Mouse (Mus musculus) layer of hippocampus, adult 8-10 months (tissue): Measurements from ENCODE around the gene Zfp689. TPM values are rescaled to one million over a fixed set of nuclear protein-coding genes. Genes with fewer than 3 reads are reported as not detected.
"Not testable (repeated sequence)": the region's sequence is repeated elsewhere in the genome, so short reads cannot be mapped to it uniquely, and the experiment has no call there.

ENCODE experiments used
- DNase-seq, 2 experiments: peaks; one replicate each; pipeline ENCODE4 v3.0.0; 2022; ENCODE audit warnings: low spot score in 2 of 2
- microRNA-seq, 2 experiments: library from miRNA; unstranded; fragments of <30 nt; microRNA quantifications; one replicate each; pipeline ENCODE4 v1.2.0; 2022
- total RNA-seq, 4 experiments: library from RNA; stranded (reverse); gene quantifications; 2 replicates each; pipeline ENCODE4 v1.2.4; 2022

Zfp689 gene
- total RNA-seq, 4 experiments from 2014 or later = 4.5 to 7.3 (median 5.5) TPM

- not testable (repeated sequence) for DNase-seq
These were observed 44.9 kb downstream of the Zfp689 start for GRCm38 (mm10) chr7:127404101-127404500.

GRCm38 (mm10) chr7:127402980-127403379, 46.0 kb downstream of the Zfp689 start:
- DNase-seq = no peak

GRCm38 (mm10) chr7:127400355-127400754, 48.6 kb downstream of the Zfp689 start:
- no peak for DNase-seq

- no peak for DNase-seq
These were observed 55.0 kb downstream of the Zfp689 start for GRCm38 (mm10) chr7:127393944-127394333.

GRCm38 (mm10) chr7:127393157-127393943, 55.6 kb downstream of the Zfp689 start, which contains the start of gene E430018J23Rik:
Gene E430018J23Rik, minus strand, starts transcription at chr7:127393629.
- peak; percentile 97 to 98 for DNase-seq

- DNase-seq = no peak
These were observed 56.6 kb downstream of the Zfp689 start for GRCm38 (mm10) chr7:127392251-127392824.

Small RNA genes within 50 kb of the gene (microRNA-seq; reads per million reads assigned to microRNA genes)
- gene Gm47278 (0 reads per million in 2 experiments), gene Mir7060 (0 reads per million in 2 experiments)

Other genes with a start within 250 kb of the Zfp689 start
- 100 to 1,000 TPM in 2 of 4 experiments, 10 to 100 TPM in 2; 97.9 to 106 (median 101) TPM for gene Tbc1d10b, start 240.7 kb downstream of the Zfp689 start, total RNA-seq
- 1 to 10 TPM; 2.8 to 5.1 (median 3.6) TPM for gene Mylpf, start 240.3 kb downstream of the Zfp689 start, total RNA-seq
- gene Zfp553, start 216.1 kb downstream of the Zfp689 start, total RNA-seq = 10 to 100 TPM; 20.6 to 21.4 (median 20.9) TPM
- gene Sept1, start 216.0 kb downstream of the Zfp689 start, total RNA-seq = 1 to 10 TPM; 2.4 to 7.9 (median 7.0) TPM
- 10 to 100 TPM; 51.6 to 62.9 (median 58.3) TPM for gene Zfp771, start 204.9 kb downstream of the Zfp689 start, total RNA-seq
- gene Dctpp1, start 188.4 kb downstream of the Zfp689 start, total RNA-seq = 10 to 100 TPM; 16.8 to 21.7 (median 19.5) TPM
- 10 to 100 TPM; 36.9 to 43.1 (median 40.0) TPM for gene Sephs2, start 175.1 kb downstream of the Zfp689 start, total RNA-seq
- gene Itgal, start 152.9 kb downstream of the Zfp689 start, total RNA-seq = under 1 TPM; 0.36 to 0.73 (median 0.53) TPM
- 10 to 100 TPM; 12.3 to 15.1 (median 13.0) TPM for gene Zfp768, start 103.6 kb downstream of the Zfp689 start, total RNA-seq
- 1 to 10 TPM; 7.3 to 9.2 (median 8.1) TPM for gene Zfp747, start 73.1 kb downstream of the Zfp689 start, total RNA-seq
- 1 to 10 TPM; 4.0 to 4.6 (median 4.3) TPM for gene 9130019O22Rik, start 62.0 kb downstream of the Zfp689 start, total RNA-seq
- gene E430018J23Rik, start 55.5 kb downstream of the Zfp689 start, total RNA-seq = 1 to 10 TPM; 6.7 to 8.0 (median 7.2) TPM
- 1 to 10 TPM; 3.5 to 5.8 (median 5.0) TPM for gene Zfp764, start 42.3 kb downstream of the Zfp689 start, total RNA-seq
- gene Zfp688, start 27.1 kb downstream of the Zfp689 start, total RNA-seq = 10 to 100 TPM; 11.8 to 16.7 (median 14.6) TPM
- gene Prr14, start 10.5 kb upstream of the Zfp689 start, total RNA-seq = 10 to 100 TPM; 30.0 to 35.5 (median 34.0) TPM
- 10 to 100 TPM; 56.2 to 72.2 (median 65.5) TPM for gene Fbrs, start 30.0 kb upstream of the Zfp689 start, total RNA-seq
- gene Srcap, start 62.8 kb upstream of the Zfp689 start, total RNA-seq = 100 to 1,000 TPM; 118 to 139 (median 120) TPM
- 10 to 100 TPM in 1 of 4 experiments, 1 to 10 TPM in 3; 8.1 to 17.1 (median 9.6) TPM for gene Gm42715, start 70.4 kb upstream of the Zfp689 start, total RNA-seq
- gene Tmem265, start 112.2 kb upstream of the Zfp689 start, total RNA-seq = 1 to 10 TPM in 1 of 4 experiments, under 1 TPM in 1, not detected in 2; 0.78 to 1.7 TPM
- 10 to 100 TPM; 74.1 to 82.6 (median 79.2) TPM for gene Phkg2, start 124.2 kb upstream of the Zfp689 start, total RNA-seq
- gene Ccdc189, start 139.4 kb upstream of the Zfp689 start, total RNA-seq = 10 to 100 TPM in 2 of 4 experiments, 1 to 10 TPM in 2; 7.7 to 12.8 (median 10.1) TPM
- gene Rnf40, start 139.6 kb upstream of the Zfp689 start, total RNA-seq = 10 to 100 TPM; 70.0 to 79.2 (median 72.7) TPM
- gene Zfp629, start 166.6 kb upstream of the Zfp689 start, total RNA-seq = 10 to 100 TPM; 21.7 to 22.6 (median 22.1) TPM